Mouse (Mus musculus): Measurements from ENCODE around the gene Vav2.

DNA sequence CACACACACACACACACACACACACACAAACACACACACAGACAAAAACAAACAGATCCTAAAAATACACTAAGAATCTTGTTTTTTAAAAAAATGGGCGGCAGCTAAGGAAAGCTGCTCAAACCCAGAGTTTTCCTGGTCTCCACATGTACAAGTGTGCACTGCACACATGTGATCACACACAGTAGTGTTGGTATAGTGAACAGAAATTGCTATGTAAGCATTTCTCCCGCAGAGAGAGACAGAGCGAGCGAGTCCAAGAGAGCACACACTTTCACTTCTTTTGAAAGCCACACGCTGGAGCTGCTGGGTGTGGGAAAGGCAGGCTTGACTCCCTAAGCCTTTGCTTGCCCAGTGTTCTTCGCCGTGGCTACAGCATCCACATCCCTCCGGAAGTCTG is 120.2 kb downstream of the Vav2 start:
- TF ChIP-seq CTCF (IDR thresholded peaks at IDR 0.05; ENCODE audit: insufficient read depth, low read depth, low read length): no peak
- no peak for TF ChIP-seq POLR2A (IDR thresholded peaks at IDR 0.05; ENCODE audit: insufficient read depth, low read depth, low read length)
